Mouse (Mus musculus): ENCODE data around the gene Slc39a2.
"Not testable (repeated sequence)": the region's sequence is repeated elsewhere in the genome, so short reads cannot be mapped to it uniquely, and the experiment has no call there.

Gene Slc39a2

GRCm38 (mm10) chr14:51902806-51903710, 10.4 kb downstream of the Slc39a2 start:
- peak; percentile 95 for DNase-seq (ENCODE audit: low spot score)

DNA sequence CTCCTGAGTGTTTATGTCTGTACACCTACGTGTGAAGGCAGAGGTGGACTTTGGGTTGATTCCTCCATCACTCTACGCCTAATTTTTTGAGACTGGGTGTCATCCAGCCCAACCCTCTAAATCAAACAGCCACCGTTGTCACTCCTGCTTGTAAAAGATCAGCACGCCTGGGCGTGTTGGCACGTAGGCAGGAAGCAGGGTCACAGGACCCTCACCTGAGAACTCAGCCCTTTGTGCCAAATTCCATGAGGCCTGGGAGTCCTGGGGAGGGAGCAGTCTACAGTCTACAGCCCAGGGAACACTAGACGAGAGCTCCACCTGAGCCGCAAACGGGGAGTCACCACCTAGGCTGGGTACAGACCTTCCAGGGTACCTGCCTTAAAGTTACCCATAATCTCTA, 11.1 kb downstream of the Slc39a2 start:
- no peak for DNase-seq (ENCODE audit: low spot score)

- DNase-seq (ENCODE audit: low spot score): no peak
These were observed 12.0 kb downstream of the Slc39a2 start for GRCm38 (mm10) chr14:51904706-51905105.

DNA sequence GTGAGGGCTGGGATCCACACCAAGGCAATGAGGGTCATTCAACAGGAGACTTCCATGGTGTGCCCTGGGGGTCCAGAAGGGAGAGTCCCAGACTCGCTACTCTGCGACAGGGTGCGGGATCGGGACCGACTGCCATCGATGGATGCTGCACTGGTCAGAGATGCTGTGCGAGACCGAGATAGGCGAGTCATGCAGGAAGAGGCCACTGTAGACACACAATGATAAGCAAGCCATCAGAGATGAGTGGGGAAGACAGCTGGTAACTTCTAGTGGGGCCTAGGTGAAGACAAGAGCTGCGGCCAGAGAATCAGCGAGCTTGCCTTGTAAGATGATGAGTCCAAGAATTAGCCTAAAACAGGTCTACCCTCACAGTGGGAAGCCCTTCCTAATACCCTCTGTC, 13.4 kb downstream of the Slc39a2 start:
- no peak for DNase-seq (ENCODE audit: low spot score)

- no peak for DNase-seq (ENCODE audit: low spot score)
These were observed 18.6 kb downstream of the Slc39a2 start for GRCm38 (mm10) chr14:51911301-51911700.

GRCm38 (mm10) chr14:51912391-51913061, 19.8 kb downstream of the Slc39a2 start:
- DNase-seq (ENCODE audit: low spot score): no peak

- DNase-seq (ENCODE audit: low spot score): peak; percentile 83
These were observed 20.6 kb downstream of the Slc39a2 start for GRCm38 (mm10) chr14:51913062-51913959.

GRCm38 (mm10) chr14:51913960-51914762, 21.5 kb downstream of the Slc39a2 start, which contains the start of gene Ndrg2:
Ndrg2 (minus strand) TSS chr14:51914158.
- peak; percentile 89 for DNase-seq (ENCODE audit: low spot score)

DNA sequence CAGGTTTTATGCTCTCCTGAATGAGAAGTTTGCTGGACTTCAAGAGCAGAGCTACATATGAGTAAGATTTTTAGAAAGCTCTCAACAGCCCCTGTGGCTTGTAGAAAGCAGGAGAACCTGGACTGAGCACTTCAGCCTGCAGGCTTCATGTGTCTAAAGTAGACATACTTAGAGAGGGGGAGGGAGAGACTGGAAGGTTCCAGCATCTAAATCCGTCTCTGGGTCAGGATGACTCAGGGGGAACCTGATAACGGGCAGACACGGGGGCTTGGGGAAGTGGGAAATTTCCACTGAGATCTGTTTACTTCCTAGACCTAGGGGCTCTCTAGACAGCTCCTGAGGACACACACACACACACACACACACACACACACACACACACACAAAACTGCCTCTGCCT, 22.3 kb downstream of the Slc39a2 start:
- no peak for DNase-seq (ENCODE audit: low spot score)

DNA sequence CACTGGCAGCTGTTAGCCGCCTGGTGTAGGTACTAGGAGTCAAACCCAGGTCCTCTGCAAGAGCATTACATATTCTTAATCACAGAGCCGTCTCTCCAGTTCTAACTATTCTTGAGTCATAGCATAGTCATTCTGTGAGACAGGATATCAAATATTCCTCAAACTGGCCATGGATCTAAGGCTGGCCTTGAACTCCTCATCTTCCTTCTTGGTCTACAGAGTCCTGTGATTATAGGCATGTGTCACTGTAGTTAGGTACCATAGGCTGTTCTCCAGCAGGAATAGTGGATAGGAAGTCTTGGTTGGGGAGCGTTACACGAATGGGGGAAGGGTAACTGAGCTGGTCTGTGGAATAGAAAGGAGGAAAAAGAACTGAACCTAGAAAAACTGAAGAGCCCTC, 23.9 kb downstream of the Slc39a2 start:
- no peak for DNase-seq (ENCODE audit: low spot score)

DNA sequence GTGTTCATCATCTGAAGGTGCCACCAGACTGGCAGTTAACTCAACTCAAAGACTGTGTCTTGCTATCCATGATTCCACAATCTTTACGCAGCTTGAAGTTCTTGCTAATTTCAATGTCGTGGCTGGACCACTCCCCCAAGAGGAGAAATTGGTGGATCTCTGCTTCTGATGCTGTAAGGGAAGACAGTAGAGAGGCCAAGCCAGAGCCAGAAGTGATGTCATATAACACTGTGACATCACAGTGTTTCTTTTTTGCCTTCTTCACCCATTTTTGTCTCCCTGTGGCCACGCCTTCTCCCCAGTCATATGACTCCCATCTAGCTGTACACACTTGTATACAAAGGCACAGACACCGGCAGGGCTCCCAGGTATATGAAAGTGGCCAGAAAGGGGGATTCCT, 25.4 kb downstream of the Slc39a2 start, which contains the start of gene Tppp2:
Tppp2 (plus strand) TSS at position 301 of the 400 bp plus-strand sequence.
- no peak for DNase-seq (ENCODE audit: low spot score)

GRCm38 (mm10) chr14:51918966-51919365, 26.3 kb downstream of the Slc39a2 start:
- no peak for DNase-seq (ENCODE audit: low spot score)

DNA sequence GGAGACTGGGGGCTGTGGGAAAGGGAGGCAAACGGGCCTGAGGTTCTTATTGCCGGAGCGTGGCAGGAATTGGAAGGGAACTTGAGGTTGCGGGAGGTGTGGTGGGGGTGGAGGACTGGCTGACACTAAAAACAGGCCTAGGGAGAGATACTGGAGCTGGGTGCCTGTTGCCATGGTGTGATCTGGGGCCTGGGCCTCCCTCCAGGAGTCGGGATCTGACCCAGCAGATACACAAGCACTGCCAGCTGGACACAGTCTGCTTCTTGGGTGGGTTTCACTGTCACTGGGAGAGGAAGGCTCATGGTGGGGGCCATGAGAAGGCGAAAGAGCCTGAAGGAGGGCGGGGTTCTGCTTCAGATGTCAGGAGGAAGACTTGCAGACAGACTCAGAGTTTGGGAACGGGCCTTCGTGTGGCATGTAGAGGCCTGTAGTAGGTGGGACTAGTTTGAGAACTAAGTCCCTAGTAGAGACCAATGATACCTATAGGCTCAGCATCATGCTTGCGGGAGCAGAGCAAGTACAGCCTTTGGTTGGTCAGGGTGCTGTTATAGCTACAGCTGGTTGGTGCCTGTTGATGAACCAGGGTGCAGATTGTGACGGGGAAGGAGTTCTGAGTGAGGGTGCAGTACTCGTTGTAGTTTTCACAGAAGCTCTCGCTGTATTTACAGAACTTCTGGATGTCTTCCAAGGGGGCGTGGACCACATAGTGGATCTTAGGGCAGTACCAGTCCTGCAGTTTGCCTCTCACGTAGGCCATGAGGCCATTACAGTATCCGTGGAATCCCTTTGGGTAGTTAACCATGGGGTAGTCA, 29.3 kb downstream of the Slc39a2 start:
- DNase-seq (ENCODE audit: low spot score): peak; percentile 58

- DNase-seq (ENCODE audit: low spot score): no peak
These were observed 29.8 kb downstream of the Slc39a2 start, which contains the start of gene Rnase13 for GRCm38 (mm10) chr14:51922571-51922865. Rnase13 (minus strand) TSS chr14:51922773.

GRCm38 (mm10) chr14:51922910-51923309, 30.2 kb downstream of the Slc39a2 start:
- DNase-seq (ENCODE audit: low spot score): no peak

DNA sequence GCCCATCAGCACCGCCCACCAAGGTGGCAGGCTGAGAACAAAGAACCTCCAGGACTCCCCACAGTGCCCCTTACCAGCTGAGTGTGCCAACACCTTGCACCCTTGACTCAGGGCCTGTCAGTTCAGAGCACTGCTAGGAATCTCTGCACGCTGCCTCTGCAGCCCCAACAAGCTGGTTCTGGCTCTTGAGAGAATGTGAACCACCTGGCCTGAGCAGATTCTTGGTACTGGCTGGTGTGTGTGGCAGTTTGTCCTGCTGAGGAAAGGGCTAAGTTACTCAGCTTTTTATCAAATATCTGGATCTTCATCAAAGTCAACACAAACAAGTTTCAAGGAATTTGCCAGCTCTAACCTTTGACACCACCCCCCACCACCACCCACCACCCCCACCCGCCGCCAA, 30.8 kb downstream of the Slc39a2 start:
- DNase-seq (ENCODE audit: low spot score): no peak

- not testable (repeated sequence) for DNase-seq (ENCODE audit: low spot score)
These were observed 34.2 kb downstream of the Slc39a2 start for GRCm38 (mm10) chr14:51926930-51927329.

DNA sequence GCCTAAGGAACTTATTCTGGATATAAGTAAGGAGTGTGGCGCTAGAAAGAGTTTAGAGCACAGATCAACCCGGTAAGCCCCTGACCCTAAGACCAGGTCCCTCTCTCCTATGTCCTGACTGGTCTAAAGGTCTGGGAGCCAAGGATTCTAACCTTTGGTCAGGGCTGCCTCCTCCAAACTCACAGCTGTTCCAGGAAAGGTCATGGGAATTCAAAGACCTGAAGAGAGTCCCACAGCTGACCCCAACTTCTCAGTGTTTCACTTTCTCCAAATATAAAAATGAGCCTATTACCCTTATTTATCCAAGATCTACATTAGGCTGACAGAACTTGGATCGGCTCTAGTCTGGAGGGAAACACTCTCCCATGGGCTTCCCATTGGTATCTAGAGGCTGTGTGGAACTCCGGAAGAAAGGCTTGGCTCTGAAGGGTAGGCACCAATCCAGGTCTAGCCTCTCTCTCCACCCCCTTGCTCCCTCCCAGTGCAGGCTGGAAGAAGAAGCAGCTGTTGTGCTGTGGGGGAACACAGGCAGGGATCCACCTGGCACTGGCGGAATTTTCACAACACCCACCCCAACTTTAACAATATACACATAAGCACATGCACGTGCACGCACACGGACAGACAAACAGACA, 36.7 kb downstream of the Slc39a2 start:
- DNase-seq (ENCODE audit: low spot score): peak; percentile 63

- DNase-seq (ENCODE audit: low spot score): no peak
These were observed 37.3 kb downstream of the Slc39a2 start for GRCm38 (mm10) chr14:51929968-51930367.

DNA sequence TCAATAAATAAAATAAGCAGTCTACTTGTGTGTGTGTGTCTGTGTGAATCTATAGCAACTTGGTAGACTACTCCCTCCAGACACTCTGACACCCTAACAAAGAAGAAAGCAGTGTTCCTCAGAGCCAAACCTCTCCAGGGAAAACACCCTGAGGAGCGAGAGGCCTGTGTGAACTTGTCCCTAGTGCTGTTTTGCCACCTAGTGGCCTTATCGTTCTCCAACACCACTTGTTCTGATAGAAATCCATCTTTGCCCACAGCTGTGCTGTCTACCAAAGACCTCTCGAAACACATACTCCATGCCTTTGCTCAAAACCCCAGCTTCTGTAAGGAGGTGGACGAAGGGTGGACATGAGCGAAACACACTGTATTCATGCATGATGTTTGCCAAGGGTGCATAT, 38.1 kb downstream of the Slc39a2 start:
- DNase-seq (ENCODE audit: low spot score): peak; percentile 66
